Mouse (Mus musculus) cerebellum, postnatal 36 days (tissue): Measurements from ENCODE around the gene Cab39l.
A peak's percentile ranks its signal among the peaks of the same experiment; 100 is the strongest.
"Not testable (repeated sequence)": the region's sequence is repeated elsewhere in the genome, so short reads cannot be mapped to it uniquely, and the experiment has no call there.

Experiments
- DNase-seq, 2 experiments: peaks; one replicate each; pipeline ENCODE4 v3.0.0; 2021 to 2022; ENCODE audit warnings: mixed read lengths in 2 of 2

The Cab39l gene

GRCm38 (mm10) chr14:59591901-59592300 is 151.1 kb downstream of the Cab39l start:
- no peak for DNase-seq

GRCm38 (mm10) chr14:59592593-59592992 is 151.8 kb downstream of the Cab39l start:
- DNase-seq = no peak

GRCm38 (mm10) chr14:59594988-59595387 is 154.2 kb downstream of the Cab39l start:
- no peak for DNase-seq

GRCm38 (mm10) chr14:59597398-59598259 is 156.9 kb downstream of the Cab39l start, which contains the start of gene Cdadc1:
Gene Cdadc1 (minus strand): TSS chr14:59597959.
- peak; percentile 97 to 99 for DNase-seq

GRCm38 (mm10) chr14:59598260-59598627 is 157.5 kb downstream of the Cab39l start:
- no peak for DNase-seq

- DNase-seq = peak in 1 of 2 experiments; percentile 20
Observed at GRCm38 (mm10) chr14:59604002-59604645, 163.4 kb downstream of the Cab39l start.

- DNase-seq = peak; percentile 71 to 75
Observed at GRCm38 (mm10) chr14:59605671-59606353, 165.0 kb downstream of the Cab39l start.

- no peak for DNase-seq
Observed at GRCm38 (mm10) chr14:59607021-59607420, 166.2 kb downstream of the Cab39l start.

GRCm38 (mm10) chr14:59612920-59613625 is 172.3 kb downstream of the Cab39l start:
- DNase-seq = peak; percentile 56

- not testable (repeated sequence) for DNase-seq
Observed at GRCm38 (mm10) chr14:59614149-59614548, 173.4 kb downstream of the Cab39l start.

- DNase-seq = no peak
Observed at GRCm38 (mm10) chr14:59616802-59617201, 176.0 kb downstream of the Cab39l start.

GRCm38 (mm10) chr14:59624326-59624885 is 183.6 kb downstream of the Cab39l start:
- no peak for DNase-seq

GRCm38 (mm10) chr14:59625158-59625805 is 184.5 kb downstream of the Cab39l start, which contains the start of gene Shisa2:
Gene Shisa2 (plus strand): TSS chr14:59625308.
- peak; percentile 13 to 23 for DNase-seq

- no peak for DNase-seq
Observed at GRCm38 (mm10) chr14:59625806-59626364, 185.1 kb downstream of the Cab39l start.

- no peak for DNase-seq
Observed at GRCm38 (mm10) chr14:59626711-59627110, 185.9 kb downstream of the Cab39l start.

GRCm38 (mm10) chr14:59627142-59627680 is 186.4 kb downstream of the Cab39l start:
- DNase-seq = no peak

- no peak for DNase-seq
Observed at GRCm38 (mm10) chr14:59627823-59628222, 187.1 kb downstream of the Cab39l start.

GRCm38 (mm10) chr14:59629308-59629707 is 188.5 kb downstream of the Cab39l start:
- no peak for DNase-seq

GRCm38 (mm10) chr14:59630096-59630495 is 189.3 kb downstream of the Cab39l start:
- no peak for DNase-seq

- no peak for DNase-seq
Observed at GRCm38 (mm10) chr14:59632067-59632466, 191.3 kb downstream of the Cab39l start.

GRCm38 (mm10) chr14:59633295-59633898 is 192.6 kb downstream of the Cab39l start:
- no peak for DNase-seq
